Mouse (Mus musculus) midbrain, embryonic 12.5 days (tissue): ENCODE results near the gene Apba3. TPM values are rescaled to one million over a fixed set of nuclear protein-coding genes. Genes with fewer than 3 reads are reported as not detected.

Experiments
- ATAC-seq: fragments of 200-750 bp; cut with Nextera tagmentation; 2 replicates; pipeline ENCODE4 v1.8.0; 2017; ENCODE audit warnings: low read depth, moderate TSS enrichment, moderate library complexity; ENCODE audit not compliant: low FRiP score
- H3K27ac ChIP-seq: fragments of 300-500 bp; sonication (generic); replicated peaks from 2 replicates; pipeline ENCODE4 v1.5.1; 2016; ENCODE audit warnings: mild to moderate bottlenecking
- H3K27me3 ChIP-seq: fragments of 300-500 bp; sonication (generic); 2 replicates; pipeline ENCODE4 v1.6.1; 2016; ENCODE audit warnings: mild to moderate bottlenecking
- H3K36me3 ChIP-seq: fragments of 300-500 bp; sonication (generic); 2 replicates; pipeline ENCODE4 v1.6.1; 2016
- H3K4me1 ChIP-seq: fragments of 300-500 bp; sonication (generic); 2 replicates; pipeline ENCODE4 v1.6.1; 2016
- H3K4me2 ChIP-seq: fragments of 300-500 bp; sonication (generic); replicated peaks from 2 replicates; pipeline ENCODE4 v1.6.1; 2016; ENCODE audit warnings: mild to moderate bottlenecking, moderate library complexity
- H3K4me3 ChIP-seq: fragments of 300-500 bp; sonication (generic); 2 replicates; pipeline ENCODE4 v1.5.1; 2016; ENCODE audit warnings: mild to moderate bottlenecking
- H3K9ac ChIP-seq: fragments of 300-500 bp; sonication (generic); replicated peaks from 2 replicates; pipeline ENCODE4 v1.6.1; 2016; ENCODE audit warnings: mild to moderate bottlenecking, moderate library complexity
- H3K9me3 ChIP-seq: fragments of 300-500 bp; sonication (generic); 2 replicates; pipeline ENCODE4 v1.6.1; 2016; ENCODE audit warnings: mild to moderate bottlenecking
- WGBS: fragments of 180-500 bp; shearing (Covaris S2); methylation state at CpG from one replicate; pipeline ENCODE4 v1.1.7; 2016; 5-methylcytosine and 5-hydroxymethylcytosine counted together
- polyA plus RNA-seq: library from polyadenylated mRNA; unstranded; fragments of >200 nt; fragmentation: Nextera tagmentation; extraction: Ambion mirVana; gene quantifications from 2 replicates; pipeline ENCODE4 v1.2.1, GENCODE M21; 2016

Gene Apba3
- polyA plus RNA-seq, 1 experiment from 2014 or later, result 36.1 TPM

- no peak for ATAC-seq
- H3K4me1 ChIP-seq, result peaks cover 28% of the 10 kb centered on the region
- no peaks in the 10 kb centered on the region for H3K36me3 ChIP-seq
- no peak overlapping the region for H3K4me2 ChIP-seq
- no peak overlapping the region for H3K9ac ChIP-seq
- H3K27ac ChIP-seq, result no peak overlapping the region
- no peaks in the 10 kb centered on the region for H3K9me3 ChIP-seq
- WGBS, result 84% methylated on average over 6 of the region's 6 CpGs
- H3K4me3 ChIP-seq, result no peak overlapping the region
- peaks cover 28% of the 10 kb centered on the region for H3K27me3 ChIP-seq
These were observed 32.6 kb upstream of the Apba3 start for GRCm38 (mm10) chr10:81234206-81234605.

- H3K4me1 ChIP-seq, result peaks cover 22% of the 10 kb centered on the region
- H3K27ac ChIP-seq, result 0 out of 2 replicates have a peak overlapping the region, but pooled peaks have one; percentile 15
- H3K36me3 ChIP-seq, result no peaks in the 10 kb centered on the region
- peaks cover 42% of the 10 kb centered on the region for H3K27me3 ChIP-seq
- H3K9ac ChIP-seq, result no peak overlapping the region
- H3K4me3 ChIP-seq, result no peak overlapping the region
- 84% methylated on average over 12 of the region's 12 CpGs for WGBS
- H3K4me2 ChIP-seq, result no peak overlapping the region
- no peak for ATAC-seq
- H3K9me3 ChIP-seq, result no peaks in the 10 kb centered on the region
These were observed 30.1 kb upstream of the Apba3 start for GRCm38 (mm10) chr10:81236471-81237268.

DNA sequence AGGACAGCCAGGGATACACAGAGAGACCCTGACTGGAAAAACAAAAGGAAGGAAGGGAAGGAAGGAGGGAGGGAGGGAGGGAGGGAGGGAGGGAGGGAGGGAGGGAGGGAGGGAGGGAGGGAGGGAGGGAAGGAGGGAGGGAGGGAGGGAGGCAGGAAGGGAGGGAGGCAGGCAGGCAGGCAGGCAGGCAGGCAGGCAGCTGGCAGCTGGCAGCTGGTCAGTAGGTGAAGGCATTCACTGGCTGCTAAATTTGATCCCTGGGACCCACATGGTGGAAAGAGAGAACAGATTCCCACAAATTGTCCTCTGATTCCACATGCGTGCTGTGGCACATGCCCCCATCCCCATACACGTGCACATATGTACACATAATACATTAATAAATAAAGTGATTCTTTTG lies 28.1 kb upstream of the Apba3 start:
- whole genome bisulfite sequencing, result 83% methylated on average over 2 of the region's 2 CpGs
- Histone ChIP-seq H3K9me3 (no peaks in the 10 kb centered on the region), H3K4me1 (peaks cover 11% of the 10 kb centered on the region), H3K27ac (no peak overlapping the region), H3K36me3 (no peaks in the 10 kb centered on the region), H3K4me2 (no peak overlapping the region), H3K27me3 (peaks cover 50% of the 10 kb centered on the region), H3K4me3 (no peak overlapping the region), H3K9ac (no peak overlapping the region)
- ATAC-seq, result no peak

DNA sequence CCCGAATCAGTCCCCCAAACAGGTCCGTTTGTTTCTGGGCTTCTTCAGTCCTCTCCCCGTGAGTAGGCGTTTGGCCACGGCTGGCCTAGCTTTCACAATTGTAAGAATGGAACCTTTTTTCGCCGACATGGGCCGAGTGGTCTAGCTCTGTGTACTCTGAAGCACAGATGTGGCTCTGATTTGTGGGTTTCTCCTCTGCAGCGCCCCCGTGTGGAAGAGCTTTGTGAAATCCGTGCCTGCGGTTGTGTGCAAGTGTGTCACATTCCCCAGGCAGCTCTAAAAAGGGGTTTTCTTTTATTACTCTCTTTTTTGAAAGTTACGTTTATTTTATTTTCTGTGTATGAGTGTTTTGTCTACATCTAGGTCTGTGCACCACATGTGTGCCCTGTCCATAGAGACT lies 25.9 kb upstream of the Apba3 start:
- H3K27ac ChIP-seq, result no peak overlapping the region
- no peaks in the 10 kb centered on the region for H3K9me3 ChIP-seq
- H3K4me3 ChIP-seq, result no peak overlapping the region
- no peak overlapping the region for H3K9ac ChIP-seq
- H3K27me3 ChIP-seq, result peaks cover 56% of the 10 kb centered on the region
- WGBS, result 25% methylated on average over 13 of the region's 13 CpGs
- no peak overlapping the region for H3K4me2 ChIP-seq
- no peaks in the 10 kb centered on the region for H3K36me3 ChIP-seq
- H3K4me1 ChIP-seq, result peaks cover 12% of the 10 kb centered on the region
- ATAC-seq, result no peak

DNA sequence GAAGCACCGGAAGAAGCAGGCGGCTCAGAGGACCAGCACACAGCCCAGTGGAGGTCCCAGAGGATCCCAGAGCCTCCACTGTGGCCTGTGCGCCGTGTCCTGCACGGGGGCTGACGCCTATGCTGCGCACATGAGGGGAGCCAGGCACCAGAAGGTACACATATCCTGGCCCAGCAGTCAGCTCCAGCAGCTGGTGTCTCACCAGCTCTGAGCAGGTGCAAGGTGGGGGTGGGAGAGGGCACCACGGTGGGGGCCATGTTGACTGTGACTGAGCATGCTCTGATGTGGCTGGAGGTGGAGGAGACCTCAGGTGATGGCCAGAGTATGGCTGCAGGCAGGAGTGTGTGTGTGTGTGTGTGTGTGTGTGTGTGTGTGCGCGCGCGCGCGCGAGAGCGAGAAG lies 24.7 kb upstream of the Apba3 start:
- 92% methylated on average over 16 of the region's 16 CpGs for WGBS
- ATAC-seq, result no peak
- H3K4me3 ChIP-seq, result no peak overlapping the region
- no peaks in the 10 kb centered on the region for H3K9me3 ChIP-seq
- H3K4me2 ChIP-seq, result no peak overlapping the region
- H3K27ac ChIP-seq, result no peak overlapping the region
- no peaks in the 10 kb centered on the region for H3K36me3 ChIP-seq
- H3K9ac ChIP-seq, result no peak overlapping the region
- H3K4me1 ChIP-seq, result peaks cover 12% of the 10 kb centered on the region
- H3K27me3 ChIP-seq, result peaks cover 55% of the 10 kb centered on the region

DNA sequence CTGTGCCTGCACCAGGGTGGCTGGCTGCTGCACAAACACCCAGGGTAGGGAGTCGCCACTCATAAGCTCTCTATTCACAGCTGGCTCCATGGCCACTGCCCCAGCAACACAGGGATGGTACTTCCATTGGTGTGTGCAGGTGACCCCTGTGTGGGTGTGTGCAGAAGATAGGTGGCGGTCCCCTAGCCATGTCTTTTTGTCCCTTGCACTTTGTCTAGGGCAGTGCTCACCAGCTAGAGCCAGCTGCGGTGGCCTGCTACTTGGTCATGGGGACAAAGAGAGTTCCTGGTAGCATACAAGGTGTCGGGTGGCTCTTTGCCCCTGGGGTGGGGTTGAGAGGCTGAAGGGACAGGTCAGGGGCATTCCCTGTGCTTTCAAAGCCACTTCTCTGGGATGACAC lies 22.6 kb upstream of the Apba3 start:
- Histone ChIP-seq H3K4me2 (no peak overlapping the region), H3K4me1 (peaks cover 12% of the 10 kb centered on the region), H3K27me3 (peaks cover 62% of the 10 kb centered on the region), H3K9ac (no peak overlapping the region), H3K9me3 (no peaks in the 10 kb centered on the region), H3K27ac (no peak overlapping the region), H3K4me3 (no peak overlapping the region), H3K36me3 (0 out of 2 replicates have a peak, but pooled peaks cover 4% of the 10 kb centered on the region)
- WGBS, result 79% methylated on average over 4 of the region's 4 CpGs
- peak; percentile 1; the same call in 1 of the 2 replicates for ATAC-seq

DNA sequence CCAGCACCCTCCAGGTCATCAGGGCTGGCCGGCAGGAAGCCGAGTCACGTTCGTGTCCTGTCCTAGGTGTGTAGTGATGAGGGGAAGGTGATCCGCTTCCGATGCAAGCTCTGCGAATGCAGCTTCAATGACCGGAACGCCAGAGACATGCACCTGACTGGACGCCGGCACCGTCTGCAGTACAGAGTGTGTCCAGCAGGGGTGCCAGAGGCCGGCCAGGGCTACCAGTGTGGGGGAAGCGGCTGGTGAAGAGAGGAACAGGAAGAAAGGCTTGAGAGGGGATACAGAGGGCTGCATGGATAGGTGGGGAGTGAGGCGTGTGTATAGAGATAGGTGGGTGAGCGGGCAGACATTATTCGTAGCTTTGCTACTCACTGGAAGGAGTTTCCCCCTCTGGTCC lies 22.2 kb upstream of the Apba3 start:
- H3K9ac ChIP-seq, result no peak overlapping the region
- no peak overlapping the region for H3K4me2 ChIP-seq
- 0 out of 2 replicates have a peak, but pooled peaks cover 4% of the 10 kb centered on the region for H3K36me3 ChIP-seq
- no peak overlapping the region for H3K4me3 ChIP-seq
- ATAC-seq, result peak; percentile 61
- peaks cover 60% of the 10 kb centered on the region for H3K27me3 ChIP-seq
- 9% methylated on average over 17 of the region's 17 CpGs for WGBS
- no peak overlapping the region for H3K27ac ChIP-seq
- H3K9me3 ChIP-seq, result no peaks in the 10 kb centered on the region
- H3K4me1 ChIP-seq, result peaks cover 11% of the 10 kb centered on the region

DNA sequence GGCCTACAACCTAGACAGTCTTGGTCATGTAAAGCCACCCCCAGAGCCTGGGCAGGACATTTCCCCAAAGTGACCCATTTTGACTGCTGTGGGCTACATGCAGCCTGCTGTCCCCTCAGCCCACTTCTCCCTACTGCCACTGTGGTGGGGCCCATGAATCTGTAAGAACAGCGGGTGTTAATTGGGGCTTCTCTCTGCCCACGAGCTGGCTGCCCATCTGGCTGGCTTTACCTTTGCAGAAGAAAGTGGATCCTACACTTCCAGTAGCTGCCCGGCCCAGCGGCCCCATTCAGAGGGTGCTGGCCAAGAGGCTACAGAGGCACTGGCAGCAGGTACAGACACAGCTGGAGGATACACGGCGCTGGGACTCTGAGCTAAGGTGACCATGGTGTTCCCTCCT lies 21.6 kb upstream of the Apba3 start:
- Histone ChIP-seq H3K4me2 (no peak overlapping the region), H3K36me3 (0 out of 2 replicates have a peak, but pooled peaks cover 4% of the 10 kb centered on the region), H3K9ac (no peak overlapping the region), H3K4me1 (peaks cover 5% of the 10 kb centered on the region), H3K9me3 (no peaks in the 10 kb centered on the region), H3K27ac (no peak overlapping the region), H3K27me3 (peaks cover 54% of the 10 kb centered on the region), H3K4me3 (no peak overlapping the region)
- ATAC-seq, result no peak
- 78% methylated on average over 6 of the region's 6 CpGs for WGBS

GRCm38 (mm10) chr10:81247804-81248203 lies 19.0 kb upstream of the Apba3 start:
- H3K9me3 ChIP-seq, result no peaks in the 10 kb centered on the region
- no peak for ATAC-seq

GRCm38 (mm10) chr10:81249442-81249841 lies 17.3 kb upstream of the Apba3 start:
- WGBS, result 85% methylated on average over 8 of the region's 8 CpGs
- ATAC-seq, result no peak
- H3K36me3 ChIP-seq, result 0 out of 2 replicates have a peak, but pooled peaks cover 4% of the 10 kb centered on the region
- peaks cover 63% of the 10 kb centered on the region for H3K27me3 ChIP-seq
- no peak overlapping the region for H3K4me2 ChIP-seq
- H3K4me1 ChIP-seq, result peaks cover 19% of the 10 kb centered on the region
- no peak overlapping the region for H3K9ac ChIP-seq
- H3K4me3 ChIP-seq, result no peak overlapping the region
- H3K27ac ChIP-seq, result no peak overlapping the region
- H3K9me3 ChIP-seq, result no peaks in the 10 kb centered on the region

More at GRCm38 (mm10) chr10:81247804-81248203, 19.0 kb upstream of the Apba3 start:
- H3K4me2 ChIP-seq, result no peak overlapping the region
- peaks cover 13% of the 10 kb centered on the region for H3K4me1 ChIP-seq
- peaks cover 61% of the 10 kb centered on the region for H3K27me3 ChIP-seq
- H3K36me3 ChIP-seq, result 0 out of 2 replicates have a peak, but pooled peaks cover 4% of the 10 kb centered on the region
- 92% methylated on average over 2 of the region's 2 CpGs for WGBS
- no peak overlapping the region for H3K4me3 ChIP-seq
- H3K27ac ChIP-seq, result no peak overlapping the region
- no peak overlapping the region for H3K9ac ChIP-seq

DNA sequence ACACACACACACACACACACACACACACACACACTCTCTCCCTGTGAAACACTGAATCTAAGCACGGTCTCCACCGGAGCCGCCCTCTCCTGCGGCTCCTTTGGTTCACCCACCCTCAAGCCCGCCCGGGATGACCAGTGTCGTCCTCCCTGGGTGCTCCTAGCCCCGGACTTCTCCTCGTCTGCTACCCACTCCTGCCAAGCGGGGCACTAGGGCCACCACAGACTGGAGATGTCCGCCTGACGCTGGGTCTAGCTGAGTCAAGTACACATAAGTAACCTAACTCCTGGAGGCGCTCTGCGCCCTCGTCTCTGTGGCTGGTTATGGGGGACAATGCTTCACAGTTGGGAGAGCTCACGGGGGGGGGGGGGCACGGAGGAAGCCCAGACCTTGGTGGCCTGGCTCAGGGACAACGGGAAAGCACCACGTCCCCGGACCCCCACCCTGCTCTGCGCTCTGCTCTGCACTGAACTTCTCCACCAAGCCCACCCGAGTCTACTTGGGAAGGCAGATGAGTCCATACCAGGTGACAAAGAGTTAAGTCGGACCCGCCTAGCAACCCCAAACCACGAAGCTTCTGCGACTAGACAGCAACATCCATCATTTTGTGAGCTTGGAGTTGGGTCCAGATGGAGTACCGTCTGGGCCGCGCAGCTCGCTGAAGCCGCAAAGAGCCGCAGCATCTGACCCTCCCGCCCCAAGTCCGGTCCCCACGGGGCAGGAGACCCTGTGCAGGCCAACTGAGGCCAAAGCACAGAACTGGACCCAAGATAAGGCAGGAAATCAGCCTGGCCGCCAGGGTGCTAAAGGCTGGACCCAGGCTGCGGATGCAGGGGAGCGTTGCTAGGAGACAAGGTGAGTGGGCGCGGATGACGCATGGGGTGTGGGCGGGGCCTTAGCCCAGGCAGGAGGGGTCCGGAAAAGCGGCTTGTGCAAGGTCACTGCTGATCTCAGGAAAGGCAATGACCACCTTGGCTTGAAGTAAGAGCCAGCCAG lies 14.0 kb upstream of the Apba3 start, which contains the start of gene Matk:
Gene Matk, plus strand, starts transcription at position 512 of the 996 bp plus-strand sequence.
- WGBS, result 8% methylated on average over 44 of the region's 44 CpGs
- peak within 1 kb of the TSS; percentile 28 for H3K9ac ChIP-seq
- ATAC-seq, result peak; percentile 51
- peak within 1 kb of the TSS; percentile 19 for H3K4me3 ChIP-seq
- no peak within 1 kb of the TSS for H3K27ac ChIP-seq
- H3K9me3 ChIP-seq, result no peaks in the 10 kb centered on the region
- H3K27me3 ChIP-seq, result peaks cover 86% of the 10 kb centered on the region
- 0 out of 2 replicates have a peak, but pooled peaks cover 4% of the 10 kb centered on the region for H3K36me3 ChIP-seq
- H3K4me2 ChIP-seq, result peak within 1 kb of the TSS; percentile 43
- H3K4me1 ChIP-seq, result peaks cover 22% of the 10 kb centered on the region
